Mouse (Mus musculus) ZHBTc4 (cell line): Measurements from ENCODE around the gene Gbp8.
"Not testable (repeated sequence)": the region's sequence is repeated elsewhere in the genome, so short reads cannot be mapped to it uniquely, and the experiment has no call there.

Experiments used
- DNase-seq: peaks from one replicate; pipeline ENCODE4 v3.0.0-alpha.2; 2011; ENCODE audit warnings: low read depth, low spot score

Gbp8 gene

GRCm38 (mm10) chr5:105139409-105140088 lies at the start of gene Gbp8, which contains the start of the genes Gbp9 and Gbp4:
TSS of gene Gbp8 (minus strand) at chr5:105139540.
TSS of gene Gbp9 (minus strand) at chr5:105139539.
TSS of gene Gbp4 (minus strand) at chr5:105139586.
- DNase-seq = peak; percentile 7

- DNase-seq = peak; percentile 64
Observed at GRCm38 (mm10) chr5:105181446-105181845, 42.1 kb upstream of the Gbp8 start.

GRCm38 (mm10) chr5:105156582-105156981 lies 17.2 kb upstream of the Gbp8 start:
- DNase-seq = no peak

GRCm38 (mm10) chr5:105154049-105154448 lies 14.7 kb upstream of the Gbp8 start:
- DNase-seq = no peak

- not testable (repeated sequence) for DNase-seq
Observed at GRCm38 (mm10) chr5:105148062-105148461, 8.7 kb upstream of the Gbp8 start.

- peak; percentile 71 for DNase-seq
Observed at GRCm38 (mm10) chr5:105146447-105146846, 7.1 kb upstream of the Gbp8 start.

GRCm38 (mm10) chr5:105145731-105146130 lies 6.4 kb upstream of the Gbp8 start:
- not testable (repeated sequence) for DNase-seq

- DNase-seq = peak; percentile 75
Observed at GRCm38 (mm10) chr5:105140089-105140810, 910 bp upstream of the Gbp8 start.

GRCm38 (mm10) chr5:105138906-105139305 lies 434 bp downstream of the Gbp8 start:
- peak; percentile 4 for DNase-seq

GRCm38 (mm10) chr5:105136706-105137304 lies 2.5 kb downstream of the Gbp8 start:
- not testable (repeated sequence) for DNase-seq

GRCm38 (mm10) chr5:105121731-105122130 lies 17.6 kb downstream of the Gbp8 start:
- not testable (repeated sequence) for DNase-seq

GRCm38 (mm10) chr5:105115740-105116139 lies 23.6 kb downstream of the Gbp8 start:
- DNase-seq = no peak

GRCm38 (mm10) chr5:105114696-105115095 lies 24.6 kb downstream of the Gbp8 start:
- DNase-seq = no peak

GRCm38 (mm10) chr5:105113656-105114055 lies 25.7 kb downstream of the Gbp8 start:
- DNase-seq = no peak

- DNase-seq = peak; percentile 12
Observed at GRCm38 (mm10) chr5:105110271-105110852, 29.0 kb downstream of the Gbp8 start.

- DNase-seq = not testable (repeated sequence)
Observed at GRCm38 (mm10) chr5:105109775-105110174, 29.6 kb downstream of the Gbp8 start.

GRCm38 (mm10) chr5:105105689-105106088 lies 33.7 kb downstream of the Gbp8 start:
- not testable (repeated sequence) for DNase-seq

GRCm38 (mm10) chr5:105081900-105082299 lies 57.4 kb downstream of the Gbp8 start:
- no peak for DNase-seq

- not testable (repeated sequence) for DNase-seq
Observed at GRCm38 (mm10) chr5:105068356-105068755, 71.0 kb downstream of the Gbp8 start.

- not testable (repeated sequence) for DNase-seq
Observed at GRCm38 (mm10) chr5:105064443-105064842, 74.9 kb downstream of the Gbp8 start.

- DNase-seq = peak; percentile 1
Observed at GRCm38 (mm10) chr5:105063321-105063720, 76.0 kb downstream of the Gbp8 start.

GRCm38 (mm10) chr5:105062403-105062802 lies 76.9 kb downstream of the Gbp8 start:
- DNase-seq = not testable (repeated sequence)
